Mouse (Mus musculus): Measurements from ENCODE around the gene Nupl2. TPM values are rescaled to one million over a fixed set of nuclear protein-coding genes. Genes with fewer than 3 reads are reported as not detected.
A peak's percentile ranks its signal among the peaks of the same experiment; 100 is the strongest.

The Nupl2 gene
- 12.3 and 15.8 TPM in 2 replicates for polyA plus RNA-seq (2015; fragmentation: Nextera tagmentation; extraction: Ambion mirVana)

- Histone ChIP-seq H3K9me3 (ENCODE audit: low read length) (no peaks in the 10 kb centered on the region), H3K4me2 (replicated peaks; ENCODE audit: low read depth, low read length) (peak within 1 kb of the TSS; percentile 76), H3K36me3 (ENCODE audit: insufficient read depth, low read length) (0 out of 2 replicates have a peak, but pooled peaks cover 6% of the 10 kb centered on the region), H3K9ac (replicated peaks; ENCODE audit: low read length) (peak within 1 kb of the TSS; percentile 83), H3K4me1 (ENCODE audit: insufficient read depth, low read length) (peaks cover 7% of the 10 kb centered on the region; the same call in 1 of the 2 replicates), H3K27ac (ENCODE audit: low read length) (no peak within 1 kb of the TSS), H3K4me3 (ENCODE audit: low read length) (peak within 1 kb of the TSS; percentile 77), H3K27me3 (ENCODE audit: insufficient read depth, low read length) (no peaks in the 10 kb centered on the region)
- peak; percentile 99 for ATAC-seq (ENCODE audit: low FRiP score, low TSS enrichment)
- 0% methylated on average over 52 of the region's 52 CpGs for WGBS
These were observed at the start of gene Nupl2 for GRCm38 (mm10) chr5:24164789-24165445. Gene Nupl2, plus strand, starts transcription at chr5:24164963.

- H3K4me3 ChIP-seq (ENCODE audit: low read length) = no peak overlapping the region
- ATAC-seq (ENCODE audit: low FRiP score, low TSS enrichment) = no peak
- 95% methylated on average over 2 of the region's 2 CpGs for WGBS
These were observed 42.5 kb upstream of the Nupl2 start for GRCm38 (mm10) chr5:24122221-24122620.

GRCm38 (mm10) chr5:24124175-24124574 lies 40.6 kb upstream of the Nupl2 start:
- no peaks in the 10 kb centered on the region for H3K4me1 ChIP-seq (ENCODE audit: insufficient read depth, low read length)
- no peaks in the 10 kb centered on the region for H3K27me3 ChIP-seq (ENCODE audit: insufficient read depth, low read length)
- no peak for ATAC-seq (ENCODE audit: low FRiP score, low TSS enrichment)
- H3K4me3 ChIP-seq (ENCODE audit: low read length) = no peak overlapping the region
- no peaks in the 10 kb centered on the region for H3K9me3 ChIP-seq (ENCODE audit: low read length)
- H3K4me2 ChIP-seq (replicated peaks; ENCODE audit: low read depth, low read length) = no peak overlapping the region
- no peak overlapping the region for H3K27ac ChIP-seq (ENCODE audit: low read length)
- H3K36me3 ChIP-seq (ENCODE audit: insufficient read depth, low read length) = 0 out of 2 replicates have a peak, but pooled peaks cover 4% of the 10 kb centered on the region
- WGBS = 84% methylated on average over 1 of the region's 1 CpGs
- H3K9ac ChIP-seq (replicated peaks; ENCODE audit: low read length) = no peak overlapping the region

More at GRCm38 (mm10) chr5:24122221-24122620, 42.5 kb upstream of the Nupl2 start:
- Histone ChIP-seq H3K36me3 (ENCODE audit: insufficient read depth, low read length) (peaks cover 2% of the 10 kb centered on the region; the same call in 1 of the 2 replicates), H3K27ac (ENCODE audit: low read length) (no peak overlapping the region), H3K9ac (replicated peaks; ENCODE audit: low read length) (no peak overlapping the region), H3K9me3 (ENCODE audit: low read length) (no peaks in the 10 kb centered on the region), H3K4me1 (ENCODE audit: insufficient read depth, low read length) (no peaks in the 10 kb centered on the region), H3K27me3 (ENCODE audit: insufficient read depth, low read length) (no peaks in the 10 kb centered on the region), H3K4me2 (replicated peaks; ENCODE audit: low read depth, low read length) (no peak overlapping the region)

- H3K9ac ChIP-seq (replicated peaks; ENCODE audit: low read length) = no peak overlapping the region
- H3K4me3 ChIP-seq (ENCODE audit: low read length) = no peak overlapping the region
- 0 out of 2 replicates have a peak, but pooled peaks cover 4% of the 10 kb centered on the region for H3K36me3 ChIP-seq (ENCODE audit: insufficient read depth, low read length)
- no peak for ATAC-seq (ENCODE audit: low FRiP score, low TSS enrichment)
- H3K9me3 ChIP-seq (ENCODE audit: low read length) = no peaks in the 10 kb centered on the region
- no peaks in the 10 kb centered on the region for H3K4me1 ChIP-seq (ENCODE audit: insufficient read depth, low read length)
- no peak overlapping the region for H3K4me2 ChIP-seq (replicated peaks; ENCODE audit: low read depth, low read length)
- no peak overlapping the region for H3K27ac ChIP-seq (ENCODE audit: low read length)
- 75% methylated on average over 3 of the region's 3 CpGs for WGBS
- no peaks in the 10 kb centered on the region for H3K27me3 ChIP-seq (ENCODE audit: insufficient read depth, low read length)
These were observed 40.0 kb upstream of the Nupl2 start for GRCm38 (mm10) chr5:24124579-24125276.

- no peak for ATAC-seq (ENCODE audit: low FRiP score, low TSS enrichment)
- Histone ChIP-seq H3K4me2 (replicated peaks; ENCODE audit: low read depth, low read length) (no peak overlapping the region), H3K27ac (ENCODE audit: low read length) (no peak overlapping the region), H3K9me3 (ENCODE audit: low read length) (no peaks in the 10 kb centered on the region), H3K9ac (replicated peaks; ENCODE audit: low read length) (no peak overlapping the region), H3K36me3 (ENCODE audit: insufficient read depth, low read length) (0 out of 2 replicates have a peak, but pooled peaks cover 4% of the 10 kb centered on the region), H3K4me3 (ENCODE audit: low read length) (no peak overlapping the region), H3K27me3 (ENCODE audit: insufficient read depth, low read length) (no peaks in the 10 kb centered on the region), H3K4me1 (ENCODE audit: insufficient read depth, low read length) (no peaks in the 10 kb centered on the region)
- 73% methylated on average over 1 of the region's 1 CpGs for WGBS
These were observed 38.7 kb upstream of the Nupl2 start for GRCm38 (mm10) chr5:24125910-24126636.

GRCm38 (mm10) chr5:24126967-24127366 lies 37.8 kb upstream of the Nupl2 start:
- H3K36me3 ChIP-seq (ENCODE audit: insufficient read depth, low read length) = 0 out of 2 replicates have a peak, but pooled peaks cover 4% of the 10 kb centered on the region
- no peak overlapping the region for H3K9ac ChIP-seq (replicated peaks; ENCODE audit: low read length)
- WGBS = 85% methylated on average over 4 of the region's 4 CpGs

GRCm38 (mm10) chr5:24146964-24147363 lies 17.8 kb upstream of the Nupl2 start:
- peaks cover 27% of the 10 kb centered on the region for H3K36me3 ChIP-seq (ENCODE audit: insufficient read depth, low read length)
- H3K4me2 ChIP-seq (replicated peaks; ENCODE audit: low read depth, low read length) = no peak overlapping the region
- no peak overlapping the region for H3K9ac ChIP-seq (replicated peaks; ENCODE audit: low read length)
- no peaks in the 10 kb centered on the region for H3K27me3 ChIP-seq (ENCODE audit: insufficient read depth, low read length)
- 94% methylated on average over 5 of the region's 5 CpGs for WGBS
- H3K27ac ChIP-seq (ENCODE audit: low read length) = no peak overlapping the region
- no peaks in the 10 kb centered on the region for H3K4me1 ChIP-seq (ENCODE audit: insufficient read depth, low read length)
- no peak for ATAC-seq (ENCODE audit: low FRiP score, low TSS enrichment)
- H3K4me3 ChIP-seq (ENCODE audit: low read length) = no peak overlapping the region
- no peaks in the 10 kb centered on the region for H3K9me3 ChIP-seq (ENCODE audit: low read length)

More at GRCm38 (mm10) chr5:24126967-24127366, 37.8 kb upstream of the Nupl2 start:
- no peak for ATAC-seq (ENCODE audit: low FRiP score, low TSS enrichment)
- H3K4me1 ChIP-seq (ENCODE audit: insufficient read depth, low read length) = no peaks in the 10 kb centered on the region
- H3K9me3 ChIP-seq (ENCODE audit: low read length) = no peaks in the 10 kb centered on the region
- H3K4me3 ChIP-seq (ENCODE audit: low read length) = no peak overlapping the region
- no peak overlapping the region for H3K27ac ChIP-seq (ENCODE audit: low read length)
- no peaks in the 10 kb centered on the region for H3K27me3 ChIP-seq (ENCODE audit: insufficient read depth, low read length)
- H3K4me2 ChIP-seq (replicated peaks; ENCODE audit: low read depth, low read length) = no peak overlapping the region

GRCm38 (mm10) chr5:24152199-24152598 lies 12.6 kb upstream of the Nupl2 start:
- Histone ChIP-seq H3K27ac (ENCODE audit: low read length) (no peak overlapping the region), H3K36me3 (ENCODE audit: insufficient read depth, low read length) (peaks cover 13% of the 10 kb centered on the region; the same call in 1 of the 2 replicates), H3K9me3 (ENCODE audit: low read length) (no peaks in the 10 kb centered on the region), H3K9ac (replicated peaks; ENCODE audit: low read length) (no peak overlapping the region), H3K4me1 (ENCODE audit: insufficient read depth, low read length) (no peaks in the 10 kb centered on the region), H3K4me2 (replicated peaks; ENCODE audit: low read depth, low read length) (no peak overlapping the region), H3K27me3 (ENCODE audit: insufficient read depth, low read length) (no peaks in the 10 kb centered on the region), H3K4me3 (ENCODE audit: low read length) (no peak overlapping the region)
- ATAC-seq (ENCODE audit: low FRiP score, low TSS enrichment) = no peak

- Histone ChIP-seq H3K36me3 (ENCODE audit: insufficient read depth, low read length) (peaks cover 7% of the 10 kb centered on the region; the same call in 1 of the 2 replicates), H3K27me3 (ENCODE audit: insufficient read depth, low read length) (no peaks in the 10 kb centered on the region), H3K9ac (replicated peaks; ENCODE audit: low read length) (no peak overlapping the region), H3K4me1 (ENCODE audit: insufficient read depth, low read length) (no peaks in the 10 kb centered on the region), H3K9me3 (ENCODE audit: low read length) (no peaks in the 10 kb centered on the region), H3K4me3 (ENCODE audit: low read length) (no peak overlapping the region), H3K4me2 (replicated peaks; ENCODE audit: low read depth, low read length) (no peak overlapping the region), H3K27ac (ENCODE audit: low read length) (no peak overlapping the region)
- 91% methylated on average over 6 of the region's 6 CpGs for WGBS
- no peak for ATAC-seq (ENCODE audit: low FRiP score, low TSS enrichment)
These were observed 8.0 kb upstream of the Nupl2 start for GRCm38 (mm10) chr5:24156774-24157173.

Data from kidney, embryonic 16.5 days (tissue).